25 mouse cellular contexts compared by ENCODE assay signal in the genomic region with DNA sequence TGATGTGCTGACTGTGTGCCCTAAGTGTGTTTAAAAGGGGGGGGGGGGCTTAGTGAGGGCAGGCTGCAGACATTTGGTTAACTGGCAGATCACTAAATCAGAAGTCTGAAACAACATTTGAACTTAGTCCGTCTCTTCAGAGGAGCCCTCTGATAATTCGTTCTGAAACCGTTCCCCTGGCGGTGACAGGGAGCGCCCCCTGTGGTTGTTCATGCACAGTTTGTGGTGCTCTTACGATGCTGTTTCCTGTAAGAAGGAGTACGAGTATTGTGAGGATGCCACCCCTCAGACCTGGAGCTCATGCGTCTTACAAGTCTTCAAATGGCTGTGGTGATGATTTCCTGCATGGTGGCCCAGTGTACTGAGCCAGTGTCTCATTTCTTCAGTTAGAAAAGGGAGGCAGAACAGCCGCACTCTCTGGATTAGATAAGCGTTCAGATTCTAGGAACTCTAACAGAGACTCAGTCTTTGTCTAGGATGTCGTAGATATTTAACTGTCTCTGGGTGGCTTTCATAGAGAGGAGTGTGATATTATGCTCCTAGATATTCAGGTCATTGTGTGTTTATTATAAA. TPM values are rescaled to one million over a fixed set of nuclear protein-coding genes. Genes with fewer than 3 reads are reported as not detected.
A peak's percentile ranks its signal among the peaks of the same experiment; 100 is the strongest.
DNase-seq lines count a peak whose midpoint lies in the region; ATAC-seq and TF ChIP-seq lines count a peak whose summit lies in the region.
"Had no signal": no experiment of that assay in that cellular context is flagged by ENCODE, and none has a peak within 500 bp of the region (broad histone marks: within the 10 kb centered on the region; RNA-seq: fewer than 3 reads in every experiment).

No protein-coding gene starts in this region.

- H3K36me3 ChIP-seq in heart, embryonic 10.5 days, result peaks cover 26% of the 10 kb centered on the region
- no peaks in the 10 kb centered on the region for H3K36me3 ChIP-seq in heart, adult 2 months (ENCODE audit: control insufficient read depth, insufficient read depth, low read length)
- H3K36me3 ChIP-seq in liver, embryonic 11.5 days (ENCODE audit: control insufficient read depth, insufficient read depth, low read length), result peaks cover 8% of the 10 kb centered on the region; the same call in 1 of the 2 replicates
- H3K36me3 ChIP-seq in hindbrain, postnatal 0 days (ENCODE audit: insufficient read depth, low read length), result 0 out of 2 replicates have a peak, but pooled peaks cover 5% of the 10 kb centered on the region
- H3K36me3 ChIP-seq: intestine, embryonic 15.5 days had no signal

- no peaks in the 10 kb centered on the region for H3K27me3 ChIP-seq in heart, embryonic 10.5 days (ENCODE audit: insufficient read depth, poor library complexity, severe bottlenecking)
- H3K27me3 ChIP-seq in heart, adult 2 months (ENCODE audit: control insufficient read depth, insufficient read depth, low read length), result no peaks in the 10 kb centered on the region
- no peaks in the 10 kb centered on the region for H3K27me3 ChIP-seq in liver, embryonic 11.5 days (replicated peaks; ENCODE audit: control insufficient read depth, insufficient read depth, low read length)
- H3K27me3 ChIP-seq in hindbrain, postnatal 0 days (ENCODE audit: insufficient read depth, low read length), result no peaks in the 10 kb centered on the region
- H3K27me3 ChIP-seq: embryonic facial prominence, embryonic 15.5 days; hindbrain, embryonic 12.5 days; intestine, embryonic 15.5 days; kidney, embryonic 15.5 days had no signal

- H3K79me2 ChIP-seq in heart, adult 2 months (replicated peaks; ENCODE audit: control insufficient read depth, insufficient read depth, low read length), result no peaks in the 10 kb centered on the region

- no peak for TF ChIP-seq EP300 in heart, adult 2 months (IDR thresholded peaks at IDR 0.05; ENCODE audit: insufficient read depth, low read depth, low read length)

- no peak for TF ChIP-seq CTCF in heart, adult 2 months (IDR thresholded peaks at IDR 0.05)
- no peak for TF ChIP-seq CTCF in hindbrain, postnatal 0 days (IDR thresholded peaks at IDR 0.05; ENCODE audit: low read depth)

- no peaks in the 10 kb centered on the region for H3K9me3 ChIP-seq in heart, embryonic 10.5 days
- H3K9me3 ChIP-seq in liver, embryonic 11.5 days (ENCODE audit: control insufficient read depth, low read length), result no peaks in the 10 kb centered on the region
- H3K9me3 ChIP-seq in hindbrain, postnatal 0 days (ENCODE audit: low read length), result no peaks in the 10 kb centered on the region
- H3K9me3 ChIP-seq: embryonic facial prominence, embryonic 15.5 days; hindbrain, embryonic 12.5 days; intestine, embryonic 15.5 days; kidney, embryonic 15.5 days; midbrain, embryonic 10.5 days had no signal

- intact Hi-C loops in heart, adult 2 months (cut with DNase I), result loop anchor here (5.0 kb wide), 1 partner anchor 121 kb away; a partner anchor contains a TSS
- intact Hi-C loops in gastrocnemius, postnatal 14 days (cut with DNase I; ENCODE audit: low total_unique reads), result loop anchor here (5.0 kb wide), 1 partner anchor 36 kb away; a partner anchor contains a TSS

- no peaks in the 10 kb centered on the region for H3K4me1 ChIP-seq in heart, embryonic 10.5 days
- no peaks in the 10 kb centered on the region for H3K4me1 ChIP-seq in heart, adult 2 months (ENCODE audit: control insufficient read depth, insufficient read depth, low read length)
- peaks cover 23% of the 10 kb centered on the region for H3K4me1 ChIP-seq in liver, embryonic 11.5 days (replicated peaks; ENCODE audit: control insufficient read depth, insufficient read depth, low read length)
- no peaks in the 10 kb centered on the region for H3K4me1 ChIP-seq in hindbrain, postnatal 0 days (ENCODE audit: insufficient read depth, low read length)
- H3K4me1 ChIP-seq: embryonic facial prominence, embryonic 15.5 days; hindbrain, embryonic 12.5 days; intestine, embryonic 15.5 days; midbrain, embryonic 10.5 days had no signal

- no peak for TF ChIP-seq POLR2A in heart, adult 2 months (IDR thresholded peaks at IDR 0.05; ENCODE audit: insufficient read depth, low read depth, low read length)

- no peak for DNase-seq in heart, embryonic 10.5 days (ENCODE audit: low spot score)
- DNase-seq in heart, adult 2 months, result no peak
- DNase-seq in MEL-GATA-1-ER (ENCODE audit: extremely low read depth, low read depth), result peak; percentile 85
- DNase-seq in liver, embryonic 11.5 days (ENCODE audit: low spot score), result no peak
- DNase-seq in hindbrain, postnatal 0 days (ENCODE audit: low spot score), result no peak
- DNase-seq in heart, adult 8-10 months (ENCODE audit: low spot score), result no peak
- no peak for DNase-seq in gastrocnemius, postnatal 14 days
- DNase-seq: adrenal gland, adult 8-10 months; cerebellum, adult 11-12 months; cerebellum, postnatal 25 days; gastrocnemius, postnatal 10 days; heart, adult 18-20 months; kidney, postnatal 4 days; lung, adult 2 months; retina, postnatal 1 day had no signal

- ATAC-seq in liver, embryonic 11.5 days (replicated peaks; ENCODE audit: low FRiP score), result peak; percentile 85
- ATAC-seq in megakaryocyte progenitor cell, adult 5-6 weeks (replicated peaks; ENCODE audit: poor library complexity), result peak; percentile 56
- ATAC-seq in hindbrain, postnatal 0 days, result no peak
- ATAC-seq: intestine, embryonic 15.5 days had no signal

- H3K9ac ChIP-seq in heart, adult 2 months (ENCODE audit: low read depth, low read length), result no peak overlapping the region
- H3K9ac ChIP-seq in liver, embryonic 11.5 days (ENCODE audit: low read depth, low read length), result peak overlapping the region; percentile 22
- H3K9ac ChIP-seq in hindbrain, postnatal 0 days (replicated peaks; ENCODE audit: low read length), result no peak overlapping the region
- H3K9ac ChIP-seq: embryonic facial prominence, embryonic 15.5 days; hindbrain, embryonic 12.5 days; intestine, embryonic 15.5 days; kidney, embryonic 15.5 days had no signal

- WGBS in heart, embryonic 10.5 days, result 79% methylated on average over 11 of the region's 11 CpGs
- 88% methylated on average over 11 of the region's 11 CpGs for WGBS in heart, adult 2 months
- WGBS in liver, embryonic 11.5 days, result 64% methylated on average over 11 of the region's 11 CpGs
- 91% methylated on average over 11 of the region's 11 CpGs for WGBS in hindbrain, postnatal 0 days

- peak overlapping the region; percentile 41 for H3K4me2 ChIP-seq in liver, embryonic 11.5 days
- H3K4me2 ChIP-seq in hindbrain, postnatal 0 days (ENCODE audit: low read depth, low read length), result no peak overlapping the region
- H3K4me2 ChIP-seq: embryonic facial prominence, embryonic 15.5 days; hindbrain, embryonic 12.5 days; intestine, embryonic 15.5 days; kidney, embryonic 15.5 days had no signal

- peak overlapping the region; percentile 17; the same call in 1 of the 2 replicates for H3K27ac ChIP-seq in heart, embryonic 10.5 days
- H3K27ac ChIP-seq in heart, adult 2 months, result no peak overlapping the region
- H3K27ac ChIP-seq in liver, embryonic 11.5 days (ENCODE audit: low read depth, low read length), result peak overlapping the region; percentile 94
- H3K27ac ChIP-seq in hindbrain, postnatal 0 days, result no peak overlapping the region
- H3K27ac ChIP-seq: embryonic facial prominence, embryonic 15.5 days; hindbrain, embryonic 12.5 days; intestine, embryonic 15.5 days; kidney, embryonic 15.5 days; midbrain, embryonic 10.5 days had no signal

- no peak overlapping the region for H3K4me3 ChIP-seq in heart, embryonic 10.5 days
- no peak overlapping the region for H3K4me3 ChIP-seq in heart, adult 2 months
- no peak overlapping the region for H3K4me3 ChIP-seq in liver, embryonic 11.5 days (ENCODE audit: low read depth, low read length)
- H3K4me3 ChIP-seq in hindbrain, postnatal 0 days (ENCODE audit: low read length), result no peak overlapping the region
- H3K4me3 ChIP-seq: embryonic facial prominence, embryonic 15.5 days; hindbrain, embryonic 12.5 days; intestine, embryonic 15.5 days; kidney, embryonic 15.5 days; midbrain, embryonic 10.5 days had no signal

RNA-seq across cellular contexts. Expression of a gene that starts 38.1 kb away (rescaled TPM):
- 3.9 and 4.4 TPM in 2 replicates for polyA plus RNA-seq in heart, embryonic 10.5 days (2016; fragmentation: Nextera tagmentation; extraction: Ambion mirVana)
- total RNA-seq in heart, adult 2 months (2021), result 10 to 100 TPM; 41.1 to 51.1 TPM
- 6.5 and 13.2 TPM in 2 replicates for polyA plus RNA-seq in heart, adult 2 months (2012; rRNA removed)
- 13.5 and 14.7 TPM in 2 replicates for polyA plus RNA-seq in liver, embryonic 11.5 days (2014; fragmentation: Nextera tagmentation; extraction: Ambion mirVana)
- 43.9 and 46.1 TPM in 2 replicates for total RNA-seq in megakaryocyte progenitor cell, adult 5-6 weeks (2015)
- 44.8 and 54.9 TPM in 2 replicates for total RNA-seq in megakaryocyte progenitor cell, adult 5-6 weeks (2017)
- 23.1 and 25.8 TPM in 2 replicates for total RNA-seq in hindbrain, postnatal 0 days (2014; rRNA removed)
- polyA plus RNA-seq in hindbrain, postnatal 0 days (2015; fragmentation: Nextera tagmentation; extraction: Ambion mirVana), result 7.5 TPM in 2 replicates
- 10 to 100 TPM; 48.5 to 54.4 (median 52.0) TPM for total RNA-seq in heart, adult 8-10 months (2022)
- 10 to 100 TPM; 21.0 to 22.8 TPM for total RNA-seq in gastrocnemius, postnatal 14 days (2021)

RNA-seq across cellular contexts. Expression of a gene that starts 46.2 kb away (rescaled TPM):
- polyA plus RNA-seq in heart, embryonic 10.5 days (2016; fragmentation: Nextera tagmentation; extraction: Ambion mirVana), result 0.49 and 0.65 TPM in 2 replicates
- total RNA-seq in heart, adult 2 months (2021), result not detected
- polyA plus RNA-seq in heart, adult 2 months (2012; rRNA removed), result 0.08 TPM in 1 of 2 replicates, not detected in the other
- polyA plus RNA-seq in liver, embryonic 11.5 days (2014; fragmentation: Nextera tagmentation; extraction: Ambion mirVana), result 2.6 and 4.2 TPM in 2 replicates
- not detected in 2 replicates for total RNA-seq in megakaryocyte progenitor cell, adult 5-6 weeks (2015)
- total RNA-seq in megakaryocyte progenitor cell, adult 5-6 weeks (2017), result not detected in 2 replicates
- 4.4 TPM in 1 of 2 replicates, not detected in the other for total RNA-seq in hindbrain, postnatal 0 days (2014; rRNA removed)
- 0.54 and 0.59 TPM in 2 replicates for polyA plus RNA-seq in hindbrain, postnatal 0 days (2015; fragmentation: Nextera tagmentation; extraction: Ambion mirVana)
- total RNA-seq in heart, adult 8-10 months (2022), result not detected
- under 1 TPM; 0.22 to 0.43 TPM for total RNA-seq in gastrocnemius, postnatal 14 days (2021)
- total RNA-seq: ES-E14; heart, adult 18-20 months; monocyte, adult 5-6 weeks had no signal
- polyA plus RNA-seq: heart, postnatal 0 days; hindbrain, embryonic 12.5 days; midbrain, embryonic 10.5 days; neural tube, embryonic 11.5 days had no signal

Comparison
In these comparisons a context has a peak if more than half of its experiments do, and no peak if none do; other contexts are left out.
1. H3K27ac ChIP-seq: peak in heart, embryonic 10.5 days (single experiment) and liver, embryonic 11.5 days (single experiment); none in heart, adult 2 months (single experiment) and hindbrain, postnatal 0 days (single experiment).